Mouse (Mus musculus) T-helper 2 cell (primary cell): Measurements from ENCODE around the gene Olfr412.

Experiments used
- in situ Hi-C: fragments of 300-600 bp; cut with MboI, MseI; formaldehyde crosslinking; loops from one replicate; pipeline ENCODE4 v1.15.1; 2025; ENCODE audit warnings: high pct_unique_total_duplicates

The Olfr412 gene

DNA sequence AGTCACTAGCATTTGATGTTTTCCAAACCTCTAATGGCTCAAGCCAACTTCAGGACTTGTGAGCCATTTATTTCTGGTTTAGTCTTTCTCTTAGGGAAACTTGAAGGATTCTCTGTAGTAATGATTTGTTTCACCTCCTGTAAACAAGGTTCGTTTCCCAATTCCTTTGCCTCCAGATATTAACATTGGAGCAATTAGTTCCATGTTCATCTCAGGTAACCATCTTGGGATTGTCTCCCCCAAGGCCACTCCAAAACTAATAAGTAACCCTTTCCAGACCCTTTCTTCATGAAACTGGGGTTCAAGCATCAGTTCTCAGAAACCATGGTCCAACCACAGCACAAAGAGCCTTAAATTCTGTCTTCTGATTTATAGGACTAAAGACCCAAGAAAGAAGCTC lies at the start of gene Olfr412:
Gene Olfr412, plus strand, starts transcription at position 301 of the 400 bp plus-strand sequence.
- in situ Hi-C loops = no loop called here

DNA sequence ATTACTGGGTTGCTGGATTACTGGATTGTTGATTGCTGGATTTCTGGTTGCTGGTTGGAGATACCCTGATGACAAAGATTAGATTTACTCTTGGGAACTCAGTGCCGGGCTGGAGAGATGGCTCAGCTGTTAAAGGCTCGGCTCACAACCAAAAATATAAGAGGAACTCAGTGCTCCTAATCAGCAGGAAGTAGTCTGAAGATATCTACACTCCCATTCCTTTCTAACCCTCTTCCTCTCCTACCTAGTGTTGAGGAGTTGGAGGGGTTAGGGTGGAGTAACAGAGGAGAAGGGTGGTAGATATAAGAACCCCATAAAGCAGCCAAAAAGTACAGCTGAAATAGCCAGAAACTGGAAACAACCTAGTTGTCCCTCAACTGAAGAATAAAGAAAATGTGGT lies 35.8 kb upstream of the Olfr412 start:
- in situ Hi-C loops = no loop called here

DNA sequence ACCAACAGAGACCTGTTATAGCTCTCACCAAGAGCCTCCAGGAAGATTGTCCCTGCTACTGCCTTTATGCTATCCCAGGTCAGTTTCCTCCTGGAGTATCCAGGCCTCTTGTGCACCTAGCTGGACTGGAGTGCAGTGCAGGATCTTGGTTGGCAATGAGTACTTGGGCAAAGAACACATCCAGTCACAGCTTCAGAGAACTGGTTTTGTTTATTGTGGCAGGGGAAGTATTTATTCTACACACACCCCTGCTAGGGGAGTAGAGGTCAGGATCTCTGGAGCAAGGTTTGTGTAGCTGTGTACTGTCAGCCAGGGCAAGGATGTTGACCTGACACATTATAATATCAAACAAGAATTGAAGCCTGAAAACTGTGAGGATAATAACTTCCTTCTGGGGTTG lies 33.1 kb upstream of the Olfr412 start:
- in situ Hi-C loops = no loop called here

DNA sequence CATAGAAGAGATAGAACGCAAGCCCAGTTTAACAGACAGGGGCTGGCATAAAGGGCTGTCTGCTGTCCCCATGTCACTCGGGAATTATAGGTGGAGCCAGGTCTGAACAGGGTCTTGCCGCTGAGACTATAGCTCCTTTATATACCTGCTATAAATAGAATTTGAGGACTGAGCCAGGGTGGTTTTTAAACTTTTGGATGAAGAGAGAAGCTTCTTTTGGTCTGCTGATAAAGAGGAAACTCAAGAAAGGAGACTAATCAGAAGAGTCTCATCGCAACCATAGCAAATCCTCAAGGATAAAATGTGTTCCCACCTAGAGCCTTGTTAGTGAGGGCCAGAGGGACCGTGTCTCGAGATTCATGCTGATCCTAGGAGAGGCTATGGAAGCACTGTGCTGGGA lies 23.9 kb upstream of the Olfr412 start, which contains the start of gene Olfr410:
Gene Olfr410, minus strand, starts transcription at position 101 of the 400 bp plus-strand sequence.
- in situ Hi-C loops = no loop called here

DNA sequence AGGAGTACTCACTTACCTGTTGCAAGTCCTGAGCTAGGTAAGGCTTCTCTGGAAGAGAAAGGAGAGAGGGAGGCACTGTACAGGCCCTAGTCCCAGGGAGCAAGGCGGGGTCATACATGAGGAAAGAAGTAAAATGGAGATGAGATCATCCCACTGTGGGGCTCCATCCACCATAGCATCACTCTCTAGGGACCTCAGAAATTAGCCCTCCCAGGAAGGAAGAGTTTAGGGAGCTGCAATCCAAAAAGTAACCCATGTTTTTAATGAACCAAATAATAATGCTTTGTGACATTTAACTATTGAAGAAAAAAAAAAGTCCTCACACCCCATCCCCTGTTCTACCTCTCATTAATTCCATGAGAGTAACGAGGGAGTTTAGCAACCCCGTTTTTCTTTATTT lies 9.3 kb upstream of the Olfr412 start, which contains the start of gene Olfr411:
Gene Olfr411, minus strand, starts transcription at position 101 of the 400 bp plus-strand sequence.
- in situ Hi-C loops = loop anchor here (10.0 kb wide), 1 partner anchor 88 kb away; no protein-coding TSS in a partner anchor

DNA sequence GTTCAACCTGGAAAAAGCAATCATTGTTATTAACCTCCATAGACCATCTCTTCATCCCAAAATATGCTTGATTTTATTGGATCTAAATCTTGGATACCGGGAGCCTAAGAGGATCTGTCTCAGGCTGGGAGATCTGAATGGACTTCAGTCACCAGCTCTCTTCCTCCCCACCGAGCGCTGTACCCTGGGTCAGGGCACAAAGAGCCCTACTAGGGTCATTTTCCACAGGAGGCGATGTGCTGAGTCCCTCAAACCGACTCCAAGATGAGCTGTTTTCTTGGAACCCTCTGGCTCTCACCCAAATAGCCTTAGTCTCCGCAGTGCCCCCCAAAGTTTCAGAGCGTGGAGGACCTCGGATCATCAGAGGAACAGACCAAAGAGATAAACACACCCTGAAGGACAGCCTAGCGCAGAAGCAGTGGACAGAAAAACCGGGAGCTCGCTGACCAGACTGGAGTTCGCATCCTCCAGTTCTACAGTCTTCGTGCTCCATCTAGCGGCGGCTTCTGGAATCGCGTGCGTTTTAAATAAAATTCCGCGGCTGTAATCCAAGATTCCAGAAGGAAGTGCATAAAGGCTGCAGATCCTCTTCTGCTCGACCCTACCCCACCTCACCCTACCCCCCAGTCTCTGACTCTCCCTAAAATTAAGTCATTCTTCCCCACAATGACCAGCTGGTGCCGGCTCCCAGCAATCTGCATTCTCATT lies 9.7 kb downstream of the Olfr412 start:
- in situ Hi-C loops = loop anchor here (10.0 kb wide), 1 partner anchor 1237 kb away; the partner anchor contains the start of gene Haspin

DNA sequence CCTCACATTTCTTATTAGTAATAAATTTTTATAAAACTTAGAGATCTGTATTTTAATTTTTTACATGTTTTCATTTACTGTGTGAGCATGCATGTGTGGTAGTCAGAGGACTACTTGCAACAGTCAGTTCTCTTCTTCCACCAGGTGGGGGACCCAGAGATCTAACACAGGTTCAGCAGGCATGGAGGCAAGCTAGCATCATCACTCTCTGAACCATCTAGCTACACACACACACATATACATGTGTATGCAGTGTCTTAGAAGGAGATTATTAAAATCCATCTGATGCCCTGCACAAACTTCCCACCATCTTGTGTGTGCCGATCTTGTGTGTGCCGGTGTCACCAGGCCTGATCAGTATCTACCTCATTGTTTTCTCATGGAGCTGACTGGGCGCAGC lies 15.0 kb downstream of the Olfr412 start:
- in situ Hi-C loops = loop anchor here (5.0 to 10.0 kb wide), 2 partner anchors 150 to 1242 kb away; partner anchors contain the start of gene Haspin

DNA sequence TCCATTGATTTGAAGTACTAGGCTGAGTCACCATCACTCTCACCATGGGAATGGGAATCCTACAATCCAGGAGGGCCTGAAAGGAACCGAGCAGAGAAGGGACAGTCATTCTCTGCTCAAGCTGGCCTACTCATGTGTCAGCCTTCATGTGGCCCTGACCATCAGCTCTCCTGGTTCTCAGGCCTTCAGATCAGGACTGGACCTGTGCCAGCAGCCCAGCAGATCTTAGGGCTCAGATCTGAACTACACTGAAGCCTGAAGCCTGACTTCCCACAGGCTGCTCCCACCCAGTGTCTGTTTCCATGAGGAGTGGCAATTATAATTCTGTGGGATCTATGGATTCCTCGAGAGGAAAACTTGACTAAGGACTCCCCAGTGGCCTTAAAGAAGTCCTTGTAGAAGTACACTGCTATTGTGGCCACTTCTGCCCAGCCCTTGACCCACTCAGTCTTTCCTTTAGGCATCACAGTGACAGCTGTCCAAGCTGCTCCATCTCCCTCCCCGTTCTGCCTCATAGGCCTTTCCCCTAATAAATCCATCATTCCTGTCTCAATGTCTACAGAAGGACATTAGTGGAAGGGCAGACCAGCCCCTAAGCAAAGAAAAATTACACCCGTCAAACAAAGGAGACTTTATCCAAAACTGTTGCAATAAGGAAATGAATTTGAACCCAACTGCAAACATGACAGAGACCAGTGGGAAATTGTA lies 17.5 kb downstream of the Olfr412 start:
- in situ Hi-C loops = loop anchor here (5.0 to 10.0 kb wide), 2 partner anchors 148 to 1245 kb away; partner anchors contain the start of gene Haspin

DNA sequence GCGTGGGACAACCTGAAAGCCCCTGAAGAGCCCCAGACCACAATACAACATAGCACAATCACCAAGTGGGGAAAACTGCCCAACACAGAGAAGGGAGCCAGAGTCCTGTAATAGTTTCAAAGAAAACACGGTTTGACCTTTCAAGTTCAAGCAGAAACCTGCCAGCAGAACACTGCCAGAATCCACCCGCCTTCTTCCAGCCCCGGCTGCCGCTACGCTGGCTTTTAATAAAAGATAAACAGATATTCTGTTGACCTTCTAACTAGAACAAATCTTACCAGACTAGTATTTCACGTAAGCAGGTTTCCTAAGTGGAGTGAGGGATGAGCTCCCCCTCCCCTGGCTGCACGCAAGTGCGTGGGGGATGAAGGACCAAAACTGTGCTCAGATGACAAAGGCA lies 23.8 kb downstream of the Olfr412 start:
- in situ Hi-C loops = no loop called here

DNA sequence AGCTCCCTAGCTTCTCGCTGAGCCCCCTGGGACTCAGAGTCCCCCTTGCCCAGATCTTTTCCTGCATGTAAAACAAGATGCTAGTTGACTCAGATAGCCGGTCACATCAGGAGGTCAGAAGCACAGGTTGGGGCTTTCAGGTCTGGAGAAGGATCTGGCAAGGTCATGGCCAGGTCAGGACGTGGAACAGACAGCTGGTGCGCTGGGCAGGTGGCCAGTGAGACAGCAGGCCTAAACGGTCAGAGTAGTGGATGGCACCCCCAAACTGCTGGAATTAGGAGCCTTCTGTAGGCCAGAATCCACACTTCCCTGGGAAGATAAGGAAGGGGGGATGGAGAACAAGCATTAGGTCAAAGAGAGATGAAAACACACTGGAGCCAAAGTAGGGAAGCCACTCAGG lies 25.3 kb downstream of the Olfr412 start:
- in situ Hi-C loops = no loop called here

DNA sequence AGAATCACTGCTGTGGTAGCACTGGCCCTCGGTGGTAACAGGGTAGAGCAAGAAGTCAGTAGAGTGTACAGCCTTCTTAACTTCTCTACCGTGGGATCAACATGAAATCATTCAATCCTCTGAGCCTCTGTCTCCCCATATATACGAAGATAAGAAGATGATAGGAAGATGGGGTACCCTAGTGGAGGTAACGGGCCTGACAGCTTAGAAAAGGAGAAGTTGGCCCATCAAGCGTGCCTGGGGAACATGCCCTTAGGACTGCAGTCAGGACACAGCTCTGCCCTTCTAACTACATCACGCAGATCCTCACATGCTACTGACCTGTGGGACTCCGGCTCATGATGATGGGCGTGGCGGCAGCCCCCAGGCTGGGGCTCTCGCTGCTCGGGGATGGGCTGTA lies 30.0 kb downstream of the Olfr412 start:
- in situ Hi-C loops = no loop called here

DNA sequence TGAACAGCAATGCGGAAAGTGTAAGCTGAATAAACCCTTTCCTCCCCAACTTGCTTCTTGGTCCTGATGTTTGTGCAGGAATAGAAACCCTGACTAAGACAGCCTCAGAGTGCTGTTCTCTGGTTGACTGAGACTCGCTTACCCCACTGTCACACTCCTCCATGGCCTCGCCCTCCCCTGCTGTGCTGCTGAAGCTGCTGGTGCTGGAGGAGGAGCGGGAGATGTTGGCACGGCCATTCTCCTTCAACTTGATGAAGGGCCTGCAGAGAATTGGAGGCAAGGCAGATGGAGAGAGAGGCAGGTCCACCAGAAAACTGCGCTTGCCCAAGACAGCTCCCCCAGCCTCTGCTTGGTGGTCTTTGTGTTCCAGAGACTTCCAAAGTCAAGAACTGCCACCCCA lies 31.0 kb downstream of the Olfr412 start:
- in situ Hi-C loops = no loop called here

DNA sequence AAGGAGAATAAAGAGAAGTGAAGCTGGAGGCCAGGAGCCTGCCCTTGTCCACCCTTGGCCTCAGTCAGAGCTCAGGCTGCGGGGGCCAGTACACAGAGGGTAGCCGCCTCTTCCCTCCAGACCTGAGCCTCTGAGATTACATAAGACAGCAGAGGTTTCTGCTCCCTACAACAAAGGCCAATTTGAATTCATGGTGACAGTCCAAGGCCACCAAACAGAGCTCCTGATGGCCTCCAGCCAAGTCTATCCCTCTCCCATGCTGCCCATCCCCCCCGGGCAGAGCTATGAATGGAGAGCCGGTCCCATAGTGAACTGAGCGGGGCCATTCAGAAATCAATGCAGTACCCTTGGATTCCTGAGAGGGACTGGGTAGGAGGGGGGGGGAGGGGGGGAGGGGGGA lies 31.6 kb downstream of the Olfr412 start:
- in situ Hi-C loops = no loop called here

DNA sequence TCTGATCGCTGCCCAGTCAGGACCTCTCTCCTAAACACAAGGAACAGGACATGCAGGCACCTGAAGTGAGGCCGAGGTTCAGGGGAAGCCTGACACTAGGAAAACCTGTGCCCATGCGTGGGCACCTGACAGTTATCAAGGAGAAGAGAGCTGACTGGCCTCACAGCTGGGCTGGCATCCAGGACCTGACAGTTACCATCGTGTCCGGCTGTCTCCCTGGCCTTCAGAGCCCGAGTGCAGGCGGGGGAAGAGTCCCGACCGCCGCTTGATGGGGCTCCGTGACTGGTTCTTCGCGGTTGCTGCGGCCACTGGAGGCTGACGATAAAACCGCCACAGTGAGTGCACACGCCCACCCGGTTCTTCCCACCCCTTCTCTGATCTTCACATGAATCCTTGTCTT lies 33.7 kb downstream of the Olfr412 start:
- in situ Hi-C loops = no loop called here

DNA sequence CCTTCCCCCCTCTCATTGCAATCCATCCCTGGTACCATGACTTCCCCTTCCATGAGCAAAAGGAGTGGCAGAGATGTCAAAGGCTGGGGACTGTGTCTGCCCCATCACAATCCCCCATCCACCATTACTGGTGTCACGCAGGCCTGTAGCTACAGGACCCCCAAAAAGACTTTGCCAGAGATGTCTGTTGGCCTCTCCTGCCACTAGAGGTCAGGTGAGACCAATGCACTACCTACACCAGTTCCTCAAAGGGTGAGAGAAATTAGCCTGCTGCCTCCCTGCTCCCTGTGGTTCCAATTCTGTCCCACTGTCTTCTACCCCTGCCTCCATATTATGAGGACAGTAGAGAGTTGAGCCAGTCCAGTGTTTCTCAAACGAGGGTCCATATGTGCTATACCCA lies 40.3 kb downstream of the Olfr412 start:
- in situ Hi-C loops = no loop called here

DNA sequence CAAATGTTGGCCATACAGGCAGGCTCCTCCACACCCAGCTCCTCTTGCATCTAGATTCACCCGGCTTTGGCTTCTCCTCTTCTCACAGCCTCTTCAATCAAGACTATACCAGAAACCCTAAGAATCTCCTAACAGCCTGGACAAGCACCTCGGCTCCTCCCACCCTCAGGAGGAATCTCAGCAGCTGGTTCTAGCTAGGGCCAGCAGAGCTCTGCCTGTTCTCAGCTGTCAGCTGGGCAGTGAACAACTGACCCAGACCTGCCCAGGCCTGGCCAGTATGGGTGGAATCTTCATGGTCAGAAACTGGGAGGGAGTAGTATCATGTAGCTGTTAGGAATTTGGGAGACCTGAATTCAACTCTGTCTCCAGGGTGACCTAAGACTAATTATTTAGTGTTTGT lies 42.3 kb downstream of the Olfr412 start:
- in situ Hi-C loops = no loop called here

DNA sequence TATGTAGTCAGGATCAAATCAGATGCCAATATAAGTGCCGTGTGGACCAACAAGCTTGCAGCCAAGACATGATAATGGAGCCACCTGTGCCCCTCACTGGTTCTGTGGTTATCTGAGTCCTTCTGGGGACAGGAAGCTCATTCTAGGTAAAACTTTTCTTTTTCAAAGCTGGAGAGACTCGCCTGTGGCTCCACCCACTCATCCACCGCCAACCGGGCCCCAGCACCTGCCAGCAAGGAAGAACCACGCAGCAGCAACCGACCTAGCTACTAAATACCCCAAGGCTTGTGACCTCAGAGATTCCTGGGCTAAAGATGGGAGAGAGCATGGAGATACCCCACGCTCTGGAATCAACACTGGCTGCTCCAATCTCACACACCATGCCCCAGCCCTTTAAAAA lies 43.3 kb downstream of the Olfr412 start:
- in situ Hi-C loops = no loop called here

DNA sequence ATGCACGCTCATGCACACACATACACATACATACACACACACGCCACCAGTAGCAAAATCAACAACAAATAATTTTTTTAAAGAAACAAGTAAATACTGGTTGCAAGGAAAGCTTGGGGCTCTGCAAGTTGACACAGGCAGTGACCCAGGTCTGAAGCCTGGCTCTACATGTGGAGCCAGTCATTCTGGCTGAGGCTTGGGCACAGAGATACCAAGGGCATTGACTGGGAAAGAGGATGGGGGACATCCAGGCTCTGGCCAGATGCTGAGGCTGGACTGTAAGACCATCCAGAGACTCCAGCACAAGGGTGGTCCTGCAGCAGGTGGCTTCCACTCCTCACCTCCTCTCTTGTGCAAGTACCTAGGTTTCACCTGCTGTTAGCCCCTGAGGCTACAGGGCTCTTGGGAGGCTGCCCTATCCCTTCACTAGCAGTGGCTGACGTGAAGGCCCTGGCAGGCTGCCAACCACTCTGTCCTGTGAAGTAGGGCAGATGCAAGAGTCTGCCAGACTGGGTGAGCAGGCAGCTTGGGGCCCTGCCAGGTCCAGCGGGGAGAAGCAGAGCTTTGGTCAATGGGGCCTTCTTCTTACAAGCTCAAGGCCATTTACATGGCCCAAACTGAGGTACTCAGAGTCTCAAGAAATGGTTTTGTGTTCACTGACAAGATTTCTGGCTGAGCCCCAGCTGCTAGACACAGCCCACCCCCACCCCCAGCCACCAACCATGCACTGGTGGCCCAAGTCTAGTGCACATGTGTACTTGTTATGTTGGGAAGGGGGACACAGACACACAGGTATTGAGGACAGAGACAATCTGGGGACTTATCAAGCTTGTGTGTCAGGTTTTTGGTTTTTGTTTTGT lies 46.9 kb downstream of the Olfr412 start:
- in situ Hi-C loops = no loop called here

DNA sequence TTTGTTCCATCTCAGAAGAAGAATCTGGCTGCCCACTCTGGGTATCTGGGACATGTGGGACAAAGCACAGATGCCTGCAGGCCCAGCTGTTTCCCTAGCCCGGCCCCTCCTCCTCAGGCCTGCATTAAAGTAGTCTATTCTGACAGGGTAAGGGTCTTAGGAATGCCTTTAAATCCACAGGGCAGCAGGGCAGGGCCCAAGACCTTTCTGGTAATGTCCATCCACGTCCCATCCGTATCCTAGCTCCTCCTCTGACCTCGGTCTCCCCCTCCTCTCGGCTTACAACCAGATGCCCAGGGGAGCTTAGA lies 47.5 kb downstream of the Olfr412 start:
- in situ Hi-C loops = no loop called here

DNA sequence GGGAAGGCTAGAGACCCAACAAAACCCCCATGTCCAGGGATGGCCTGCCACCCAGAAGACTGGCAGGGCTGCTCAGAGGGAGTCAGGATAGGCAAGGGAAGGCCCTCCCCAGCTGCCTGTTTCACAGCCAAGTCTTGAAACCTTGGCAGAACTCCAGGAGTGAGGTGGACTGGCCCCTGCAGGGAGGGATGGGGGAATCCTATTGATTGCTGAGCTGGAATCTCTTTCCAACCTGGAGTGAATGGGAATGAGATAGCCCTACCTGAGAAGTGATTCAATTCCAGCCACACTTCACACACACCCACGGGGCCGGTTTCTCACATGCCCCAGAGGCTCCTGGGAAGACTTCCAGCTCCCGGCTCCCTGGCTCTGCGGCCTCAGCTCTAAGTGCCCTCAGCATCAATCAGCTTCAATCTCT lies 47.9 kb downstream of the Olfr412 start:
- in situ Hi-C loops = no loop called here

DNA sequence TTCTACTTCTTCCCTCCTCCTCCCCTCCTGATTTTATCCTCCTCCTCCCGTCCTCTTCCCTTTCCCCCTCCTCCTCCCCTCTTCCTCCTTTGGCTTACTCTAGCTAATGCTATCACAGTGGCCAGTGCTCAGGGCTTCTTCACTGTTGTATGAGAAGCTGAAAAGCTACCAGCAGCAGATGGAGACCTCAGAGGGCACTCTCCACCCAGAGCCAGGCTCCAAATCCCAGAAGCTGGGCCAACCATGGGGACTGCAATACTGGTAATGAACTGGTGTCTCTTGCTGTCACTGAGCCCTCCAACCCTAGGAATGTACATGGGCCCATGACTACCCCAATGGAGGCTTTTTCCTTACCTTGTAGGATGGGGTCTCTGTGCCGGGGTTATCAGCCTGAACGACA lies 50.1 kb downstream of the Olfr412 start:
- in situ Hi-C loops = no loop called here

DNA sequence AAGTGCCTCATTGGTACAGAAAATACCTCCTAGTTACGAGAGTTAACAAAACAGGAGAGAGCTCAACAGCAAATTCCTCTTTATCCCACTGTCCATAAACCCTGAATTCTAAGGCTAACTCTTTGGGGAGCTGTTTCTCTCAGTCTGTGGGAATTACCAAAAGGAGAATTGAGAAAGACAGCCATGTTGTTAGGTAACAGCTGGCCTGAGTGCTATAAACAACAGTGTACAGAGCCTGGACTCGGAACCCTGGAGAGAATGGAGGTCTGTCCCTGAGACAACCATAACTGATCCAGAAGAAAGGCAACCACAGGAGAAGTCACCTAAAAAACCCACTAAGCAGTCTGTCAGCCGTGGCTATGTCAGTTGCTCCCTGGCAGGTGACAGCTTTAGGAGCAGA lies 50.6 kb downstream of the Olfr412 start:
- in situ Hi-C loops = no loop called here
